Mouse (Mus musculus) layer of hippocampus, postnatal 10 days (tissue): ENCODE measurements at regions not wholly inside any gene's neighbourhood (a gene's known extent, or its start where the extent isn't known, plus 50 kb on each side); places are given as distances from the start of the nearest gene placed in this dataset.
A peak's percentile ranks its signal among the peaks of the same experiment; 100 is the strongest.

Source experiments
- DNase-seq, 2 experiments: peaks; one replicate each; pipeline ENCODE4 v3.0.0; 2021; ENCODE audit warnings: low spot score in 2 of 2

- DNase-seq: no peak
Measured at GRCm38 (mm10) chr3:136611682-136612081, 58.2 kb upstream of the Ppp3ca start.

GRCm38 (mm10) chr3:136610556-136610924, 59.4 kb upstream of the Ppp3ca start:
- DNase-seq: no peak

- DNase-seq: peak in 1 of 2 experiments; percentile 15
Measured at GRCm38 (mm10) chr3:136609855-136610555, 59.9 kb upstream of the Ppp3ca start.

GRCm38 (mm10) chr3:136601706-136602105, 68.2 kb upstream of the Ppp3ca start:
- DNase-seq: no peak

- DNase-seq: no peak
Measured at GRCm38 (mm10) chr3:136583937-136584336, 86.0 kb upstream of the Ppp3ca start.

- DNase-seq: no peak
Measured at GRCm38 (mm10) chr3:136578016-136578415, 91.9 kb upstream of the Ppp3ca start.

- DNase-seq: no peak
Measured at GRCm38 (mm10) chr3:136570517-136570916, 99.4 kb upstream of the Ppp3ca start.

GRCm38 (mm10) chr3:136556488-136556887, 113.4 kb upstream of the Ppp3ca start:
- no peak for DNase-seq

- no peak for DNase-seq
Measured at GRCm38 (mm10) chr3:136549471-136549870, 120.5 kb upstream of the Ppp3ca start.

- no peak for DNase-seq
Measured at GRCm38 (mm10) chr3:136531604-136532003, 138.3 kb upstream of the Ppp3ca start.

GRCm38 (mm10) chr3:136508575-136508974, 161.3 kb upstream of the Ppp3ca start:
- DNase-seq: no peak

GRCm38 (mm10) chr3:136507070-136507469, 162.9 kb upstream of the Ppp3ca start:
- DNase-seq: no peak

GRCm38 (mm10) chr3:136494831-136495230, 169.0 kb upstream of the Bank1 start:
- DNase-seq: no peak

GRCm38 (mm10) chr3:136491683-136492082, 165.8 kb upstream of the Bank1 start:
- DNase-seq: no peak

- no peak for DNase-seq
Measured at GRCm38 (mm10) chr3:136471693-136472092, 145.8 kb upstream of the Bank1 start.

- no peak for DNase-seq
Measured at GRCm38 (mm10) chr3:136462747-136463146, 136.9 kb upstream of the Bank1 start.

GRCm38 (mm10) chr3:136456471-136457117, 130.7 kb upstream of the Bank1 start:
- peak in 1 of 2 experiments; percentile 23 for DNase-seq

GRCm38 (mm10) chr3:136455651-136456470, 130.0 kb upstream of the Bank1 start:
- no peak for DNase-seq

GRCm38 (mm10) chr3:136454967-136455366, 129.1 kb upstream of the Bank1 start:
- no peak for DNase-seq

- DNase-seq: no peak
Measured at GRCm38 (mm10) chr3:136450986-136451774, 125.3 kb upstream of the Bank1 start.

- DNase-seq: no peak
Measured at GRCm38 (mm10) chr3:136450361-136450895, 124.6 kb upstream of the Bank1 start.
